Mouse (Mus musculus): ENCODE results near the gene Sprtn.

Gene Sprtn

GRCm38 (mm10) chr8:124944406-124944805 lies 46.7 kb downstream of the Sprtn start:
- no peak for DNase-seq (ENCODE audit: low spot score in 2 of 2)

GRCm38 (mm10) chr8:124947865-124948732 lies 50.4 kb downstream of the Sprtn start:
- DNase-seq (ENCODE audit: low spot score in 2 of 2) = peak in 1 of 2 experiments; percentile 55

- DNase-seq (ENCODE audit: low spot score in 2 of 2) = no peak
Observed at GRCm38 (mm10) chr8:124948733-124949111, 51.0 kb downstream of the Sprtn start.

- peak; percentile 49 to 76 for DNase-seq (ENCODE audit: low spot score in 2 of 2)
Observed at GRCm38 (mm10) chr8:124949209-124950068, 51.8 kb downstream of the Sprtn start, which contains the start of gene Egln1. Egln1 (minus strand) TSS chr8:124949324.

GRCm38 (mm10) chr8:124950069-124950456 lies 52.4 kb downstream of the Sprtn start:
- no peak for DNase-seq (ENCODE audit: low spot score in 2 of 2)

GRCm38 (mm10) chr8:124950865-124951264 lies 53.2 kb downstream of the Sprtn start:
- DNase-seq (ENCODE audit: low spot score in 2 of 2) = no peak

- DNase-seq (ENCODE audit: low spot score in 2 of 2) = no peak
Observed at GRCm38 (mm10) chr8:124953188-124953587, 55.5 kb downstream of the Sprtn start.

GRCm38 (mm10) chr8:124954572-124955082 lies 56.9 kb downstream of the Sprtn start:
- DNase-seq (ENCODE audit: low spot score in 2 of 2) = no peak

Data from frontal cortex, postnatal 10 days (tissue).